Mouse (Mus musculus) monocyte, adult 2 months (primary cell): Measurements from ENCODE around the gene Prkg2.

ENCODE experiments used
- DNase-seq, 2 experiments: peaks; one replicate each; pipeline ENCODE4 v3.0.0; 2022; ENCODE audit warnings: low spot score in 2 of 2, low read depth in 1 of 2

Prkg2 gene

GRCm38 (mm10) chr5:99036596-99037441, at the start of gene Prkg2:
Prkg2 (minus strand) TSS chr5:99037351.
- DNase-seq: no peak

GRCm38 (mm10) chr5:99083955-99084354, 46.8 kb upstream of the Prkg2 start:
- no peak for DNase-seq

- no peak for DNase-seq
Observed at GRCm38 (mm10) chr5:99078375-99078774, 41.2 kb upstream of the Prkg2 start.

GRCm38 (mm10) chr5:99068391-99068790, 31.2 kb upstream of the Prkg2 start:
- no peak for DNase-seq

GRCm38 (mm10) chr5:99062582-99062981, 25.4 kb upstream of the Prkg2 start:
- DNase-seq: no peak

GRCm38 (mm10) chr5:99039021-99039420, 1.9 kb upstream of the Prkg2 start:
- no peak for DNase-seq

GRCm38 (mm10) chr5:99037442-99037811, 276 bp upstream of the Prkg2 start:
- DNase-seq: no peak

GRCm38 (mm10) chr5:99035961-99036360, 1.2 kb downstream of the Prkg2 start:
- DNase-seq: no peak

GRCm38 (mm10) chr5:99031551-99032149, 5.5 kb downstream of the Prkg2 start:
- no peak for DNase-seq

- no peak for DNase-seq
Observed at GRCm38 (mm10) chr5:99026343-99026742, 10.8 kb downstream of the Prkg2 start.

- no peak for DNase-seq
Observed at GRCm38 (mm10) chr5:99019709-99020108, 17.4 kb downstream of the Prkg2 start.

- DNase-seq: no peak
Observed at GRCm38 (mm10) chr5:99015140-99015539, 22.0 kb downstream of the Prkg2 start.

- no peak for DNase-seq
Observed at GRCm38 (mm10) chr5:99010448-99011151, 26.6 kb downstream of the Prkg2 start.

- no peak for DNase-seq
Observed at GRCm38 (mm10) chr5:98998104-98998503, 39.0 kb downstream of the Prkg2 start.

- DNase-seq: no peak
Observed at GRCm38 (mm10) chr5:98995767-98996166, 41.4 kb downstream of the Prkg2 start.

GRCm38 (mm10) chr5:98991600-98991999, 45.6 kb downstream of the Prkg2 start:
- no peak for DNase-seq

- no peak for DNase-seq
Observed at GRCm38 (mm10) chr5:98987634-98988033, 49.5 kb downstream of the Prkg2 start.

GRCm38 (mm10) chr5:98987116-98987515, 50.0 kb downstream of the Prkg2 start:
- DNase-seq: no peak

- DNase-seq: no peak
Observed at GRCm38 (mm10) chr5:98986459-98986858, 50.7 kb downstream of the Prkg2 start.

- no peak for DNase-seq
Observed at GRCm38 (mm10) chr5:98986011-98986410, 51.1 kb downstream of the Prkg2 start.

- no peak for DNase-seq
Observed at GRCm38 (mm10) chr5:98985077-98985476, 52.1 kb downstream of the Prkg2 start.

GRCm38 (mm10) chr5:98981304-98981703, 55.8 kb downstream of the Prkg2 start:
- DNase-seq: no peak
